ENCODE assay signal across 11 mouse cellular contexts in the genomic region with DNA sequence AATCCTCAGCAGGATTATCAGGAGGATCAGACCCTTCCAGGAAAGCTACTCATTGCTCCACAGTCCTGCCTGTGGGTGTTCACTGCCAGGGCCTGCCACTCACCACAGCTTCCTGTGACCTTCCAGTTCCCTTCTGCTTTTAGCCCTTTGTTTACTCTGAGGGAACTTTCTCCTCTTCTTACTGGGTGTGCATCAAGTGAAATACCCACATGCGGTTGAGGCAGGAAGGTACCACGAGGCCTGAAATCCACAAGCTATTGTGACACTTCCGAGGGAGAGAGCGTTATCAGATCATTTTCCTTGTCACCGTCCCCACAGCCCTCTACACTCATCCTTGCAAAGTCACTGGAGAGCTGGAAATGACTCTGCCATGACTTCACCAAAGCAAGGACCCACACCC. TPM values are rescaled to one million over a fixed set of nuclear protein-coding genes. Genes with fewer than 3 reads are reported as not detected.
DNase-seq lines count a peak whose midpoint lies in the region; ATAC-seq and TF ChIP-seq lines count a peak whose summit lies in the region.
"Had no signal": no experiment of that assay in that cellular context is flagged by ENCODE, and none has a peak within 500 bp of the region (broad histone marks: within the 10 kb centered on the region; RNA-seq: fewer than 3 reads in every experiment).

No protein-coding gene starts in this region.

- no peaks in the 10 kb centered on the region for H3K27me3 ChIP-seq in liver, embryonic 15.5 days
- no peaks in the 10 kb centered on the region for H3K27me3 ChIP-seq in myocyte (ENCODE audit: control insufficient read depth, insufficient read depth, insufficient read length)
- H3K27me3 ChIP-seq in midbrain, embryonic 11.5 days (ENCODE audit: control insufficient read depth, insufficient read depth, low read length): no peaks in the 10 kb centered on the region
- H3K27me3 ChIP-seq: limb, embryonic 13.5 days had no signal

- H3K9ac ChIP-seq in liver, embryonic 15.5 days: no peak overlapping the region
- no peak overlapping the region for H3K9ac ChIP-seq in midbrain, embryonic 11.5 days (ENCODE audit: low read length)
- H3K9ac ChIP-seq: limb, embryonic 13.5 days had no signal

- H3ac ChIP-seq in myocyte (ENCODE audit: control insufficient read depth, insufficient read length): no peak overlapping the region

- no peak overlapping the region for H3K4me3 ChIP-seq in liver, embryonic 15.5 days (replicated peaks)
- no peak overlapping the region for H3K4me3 ChIP-seq in myocyte
- no peak overlapping the region for H3K4me3 ChIP-seq in midbrain, embryonic 11.5 days (ENCODE audit: low read depth, low read length)
- H3K4me3 ChIP-seq: limb, embryonic 13.5 days had no signal

- no peaks in the 10 kb centered on the region for H3K9me3 ChIP-seq in liver, embryonic 15.5 days (replicated peaks)
- H3K9me3 ChIP-seq in midbrain, embryonic 11.5 days (ENCODE audit: control insufficient read depth, low read length): no peaks in the 10 kb centered on the region
- H3K9me3 ChIP-seq: limb, embryonic 13.5 days had no signal

- no peak overlapping the region for H3K4me2 ChIP-seq in liver, embryonic 15.5 days
- peak overlapping the region; percentile 74 for H3K4me2 ChIP-seq in myocyte (ENCODE audit: low read depth)
- H3K4me2 ChIP-seq in midbrain, embryonic 11.5 days: no peak overlapping the region
- H3K4me2 ChIP-seq: limb, embryonic 13.5 days had no signal

- no peaks in the 10 kb centered on the region for H3K4me1 ChIP-seq in liver, embryonic 15.5 days (replicated peaks)
- no peaks in the 10 kb centered on the region for H3K4me1 ChIP-seq in midbrain, embryonic 11.5 days (ENCODE audit: control insufficient read depth, insufficient read depth, low read length)
- H3K4me1 ChIP-seq: limb, embryonic 13.5 days had no signal

- H3K79me2 ChIP-seq in myocyte (ENCODE audit: control insufficient read depth, insufficient read depth): no peaks in the 10 kb centered on the region

- ATAC-seq in liver, embryonic 15.5 days (ENCODE audit: insufficient read depth): peak; percentile 69
- ATAC-seq in midbrain, embryonic 11.5 days (ENCODE audit: low FRiP score): no peak
- ATAC-seq: hindbrain, embryonic 16.5 days had no signal

- H3K27ac ChIP-seq in liver, embryonic 15.5 days (replicated peaks): no peak overlapping the region
- H3K27ac ChIP-seq in midbrain, embryonic 11.5 days (ENCODE audit: low read depth, low read length): no peak overlapping the region
- H3K27ac ChIP-seq: limb, embryonic 13.5 days had no signal

- DNase-seq in B cell, adult 2 months: peak; percentile 58 to 60
- peak; percentile 66 to 70 for DNase-seq in CD8-positive naive resting alpha-beta T cell, adult 2 months (ENCODE audit: low read depth in 2 of 2, low spot score in 2 of 2)
- no peak for DNase-seq in midbrain, embryonic 11.5 days (ENCODE audit: low spot score, missing footprints)
- DNase-seq in cerebellum, adult 9-11 months: no peak
- DNase-seq in cerebellum, postnatal 36 days: no peak
- DNase-seq in cerebellum, adult 8-10 months: no peak
- DNase-seq: embryo, embryonic 11 days had no signal

- no peaks in the 10 kb centered on the region for H3K36me3 ChIP-seq in liver, embryonic 15.5 days (replicated peaks)
- no peaks in the 10 kb centered on the region for H3K36me3 ChIP-seq in myocyte (ENCODE audit: control insufficient read depth, insufficient read depth)
- H3K36me3 ChIP-seq in midbrain, embryonic 11.5 days (ENCODE audit: control insufficient read depth, insufficient read depth, low read length): no peaks in the 10 kb centered on the region
- H3K36me3 ChIP-seq: limb, embryonic 13.5 days had no signal

- 6% methylated on average over 5 of the region's 5 CpGs for WGBS in liver, embryonic 15.5 days (ENCODE audit: insufficient replicate concordance)
- 72% methylated on average over 5 of the region's 5 CpGs for WGBS in midbrain, embryonic 11.5 days

- TF ChIP-seq POLR2A in myocyte (IDR thresholded peaks at IDR 0.05; ENCODE audit: insufficient read length, low read depth): no peak

TF ChIP-seq in myocyte, 11 proteins besides CTCF, POLR2A, EP300 and RAD21:
- TF ChIP-seq MAX (IDR thresholded peaks at IDR 0.05; ENCODE audit: low read depth): no peak
- no peak for TF ChIP-seq MYOD1 (IDR thresholded peaks at IDR 0.05; ENCODE audit: control insufficient read depth in 1 of 3, insufficient read length in 2 of 3, low read depth in 2 of 3)
- TF ChIP-seq USF1 (IDR thresholded peaks at IDR 0.05; ENCODE audit: low read depth): no peak
- TF ChIP-seq POLR2AphosphoS2 (IDR thresholded peaks at IDR 0.05; ENCODE audit: insufficient read length, low read depth): no peak
- no peak for TF ChIP-seq SRF (IDR thresholded peaks at IDR 0.05; ENCODE audit: control insufficient read depth, insufficient read length, low read depth)
- TF ChIP-seq TCF12 (IDR thresholded peaks at IDR 0.05; ENCODE audit: insufficient read depth, poor library complexity, severe bottlenecking): no peak
- no peak for TF ChIP-seq E2F4 (IDR thresholded peaks at IDR 0.05; ENCODE audit: insufficient read depth)
- no peak for TF ChIP-seq REST (IDR thresholded peaks at IDR 0.05; ENCODE audit: insufficient read depth, insufficient read length)
- TF ChIP-seq MYOG (IDR thresholded peaks at IDR 0.05; ENCODE audit: control insufficient read depth in 1 of 3, insufficient read depth in 1 of 3, insufficient read length in 2 of 3, low read depth in 2 of 3): no peak
- TF ChIP-seq TCF3 (IDR thresholded peaks at IDR 0.05; ENCODE audit: insufficient read length, low read depth): no peak
- TF ChIP-seq CEBPB (IDR thresholded peaks at IDR 0.05; ENCODE audit: insufficient read depth, poor library complexity, severe bottlenecking): no peak

RNA-seq across cellular contexts. Expression of a gene that starts 16.3 kb away (rescaled TPM):
- polyA plus RNA-seq in liver, embryonic 15.5 days (2015; fragmentation: Nextera tagmentation; extraction: Ambion mirVana): 11.2 and 13.4 TPM in 2 replicates
- polyA plus RNA-seq in myocyte (2012; fragmentation: generic; extraction: Trizol): 0.02 TPM
- polyA plus RNA-seq in midbrain, embryonic 11.5 days (2014; fragmentation: Nextera tagmentation; extraction: Ambion mirVana): 0.25 and 0.50 TPM in 2 replicates

RNA-seq across cellular contexts. Expression of a gene that starts 20.3 kb away (rescaled TPM):
- 0.60 and 0.61 TPM in 2 replicates for polyA plus RNA-seq in liver, embryonic 15.5 days (2015; fragmentation: Nextera tagmentation; extraction: Ambion mirVana)
- polyA plus RNA-seq in myocyte (2012; fragmentation: generic; extraction: Trizol): 0.14 TPM
- polyA plus RNA-seq in midbrain, embryonic 11.5 days (2014; fragmentation: Nextera tagmentation; extraction: Ambion mirVana): not detected in 2 replicates
- polyA plus RNA-seq: hindbrain, embryonic 16.5 days; limb, embryonic 13.5 days had no signal

Comparison
In these comparisons a context has a peak if more than half of its experiments do, and no peak if none do; other contexts are left out.
1. DNase-seq: peak in B cell, adult 2 months (2 of 2) and CD8-positive naive resting alpha-beta T cell, adult 2 months (2 of 2); none in midbrain, embryonic 11.5 days (single experiment), cerebellum, adult 9-11 months (single experiment), cerebellum, postnatal 36 days (0 of 2) and cerebellum, adult 8-10 months (single experiment).